Mouse (Mus musculus) MEL (cell line): ENCODE measurements at regions not wholly inside any gene's neighbourhood (a gene's known extent, or its start where the extent isn't known, plus 50 kb on each side); places are given as distances from the start of the nearest gene placed in this dataset.

ENCODE experiments used
- CTCF ChIP-seq, 3 experiments: IDR thresholded peaks in 2 of 3; conservative IDR thresholded peaks in 1 of 3; 2 replicates each; pipeline ENCODE4 v1.5.1; 2011 to 2012; ENCODE audit warnings: low read length in 3 of 3, low read depth in 2 of 3, mild to moderate bottlenecking in 2 of 3, improper control_type of control experiment in 1 of 3, inconsistent platforms in 1 of 3, mixed read lengths in 1 of 3, moderate library complexity in 1 of 3; ENCODE audit not compliant: control insufficient read depth in 1 of 3, insufficient read depth in 1 of 3, poor library complexity in 1 of 3, severe bottlenecking in 1 of 3
- ELF1 ChIP-seq: IDR thresholded peaks from 2 replicates; pipeline ENCODE4 v1.6.1; 2014; ENCODE audit warnings: low read depth, mild to moderate bottlenecking, inconsistent platforms, low read length, improper control_type of control experiment, moderate library complexity
- MAFK ChIP-seq: IDR thresholded peaks from 2 replicates; pipeline ENCODE4 v1.6.1; 2011; ENCODE audit warnings: low read depth, mild to moderate bottlenecking, low read length, improper control_type of control experiment, borderline replicate concordance
- MXI1 ChIP-seq: IDR thresholded peaks from 2 replicates; pipeline ENCODE4 v1.6.1; 2011; ENCODE audit warnings: mild to moderate bottlenecking, low read depth, low read length, improper control_type of control experiment
- POLR2A ChIP-seq, 2 experiments: IDR thresholded peaks; 2 replicates each; pipeline ENCODE4 v1.6.1; 2011 to 2012; ENCODE audit warnings: low read length in 2 of 2, mild to moderate bottlenecking in 2 of 2, control low read depth in 1 of 2, improper control_type of control experiment in 1 of 2, low read depth in 1 of 2, moderate library complexity in 1 of 2; ENCODE audit not compliant: control insufficient read depth in 1 of 2, insufficient read depth in 1 of 2, poor library complexity in 1 of 2
- TCF12 ChIP-seq: IDR thresholded peaks from 2 replicates; pipeline ENCODE4 v1.6.1; 2014; ENCODE audit warnings: low read depth, mild to moderate bottlenecking, inconsistent platforms, low read length, improper control_type of control experiment, moderate library complexity
- USF1 ChIP-seq: IDR thresholded peaks from 2 replicates; pipeline ENCODE4 v1.6.1; 2014; ENCODE audit warnings: low read depth, mild to moderate bottlenecking, inconsistent platforms, low read length, improper control_type of control experiment, moderate library complexity
- USF2 ChIP-seq, 2 experiments: IDR thresholded peaks; 2 replicates each; pipeline ENCODE4 v1.6.1; 2011 to 2012; ENCODE audit warnings: improper control_type of control experiment in 2 of 2, low read length in 2 of 2, borderline replicate concordance in 1 of 2, inconsistent platforms in 1 of 2, low read depth in 1 of 2, mild to moderate bottlenecking in 1 of 2; ENCODE audit not compliant: insufficient read depth in 1 of 2
- ZKSCAN1 ChIP-seq: IDR thresholded peaks from 2 replicates; pipeline ENCODE4 v1.6.1; 2012; ENCODE audit warnings: low read depth, mild to moderate bottlenecking, inconsistent platforms, low read length, improper control_type of control experiment, moderate library complexity
- ZNF384 ChIP-seq: IDR thresholded peaks from 2 replicates; pipeline ENCODE4 v1.6.1; 2012; ENCODE audit warnings: low read depth, mild to moderate bottlenecking, inconsistent platforms, low read length, improper control_type of control experiment

DNA sequence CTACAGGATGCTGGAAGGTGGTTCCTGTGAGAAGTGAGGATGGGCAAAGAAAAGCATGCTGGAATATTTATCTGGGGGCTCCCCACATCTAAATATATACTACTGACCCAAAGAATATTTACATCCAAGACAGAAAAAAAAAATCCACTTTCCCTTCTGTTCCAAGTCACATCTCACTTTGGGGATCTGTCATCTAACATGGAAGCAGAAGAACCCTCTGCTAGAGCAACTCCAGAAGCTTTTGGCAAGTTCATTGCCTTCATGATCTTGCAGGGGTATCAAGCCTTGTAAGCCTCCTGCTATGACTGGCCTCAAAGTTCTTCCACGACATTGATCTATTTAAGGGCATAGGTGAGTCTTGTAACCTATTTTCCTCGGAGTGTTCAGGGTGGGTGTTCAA is 64.9 kb upstream of the Spdye4c start:
- no peak for TF ChIP-seq ZNF384
- TF ChIP-seq CTCF (IDR thresholded peaks at IDR 0.05 in 2 of 3, conservative IDR thresholded peaks at IDR 0.05 in 1 of 3; ENCODE audit: control insufficient read depth in 1 of 3, insufficient read depth in 1 of 3, low read depth in 2 of 3, low read length in 3 of 3, poor library complexity in 1 of 3, severe bottlenecking in 1 of 3): no peak
- no peak for TF ChIP-seq USF2 (IDR thresholded peaks at IDR 0.05; ENCODE audit: borderline replicate concordance in 1 of 2, insufficient read depth in 1 of 2, low read depth in 1 of 2, low read length in 2 of 2)
- no peak for TF ChIP-seq POLR2A (IDR thresholded peaks at IDR 0.05; ENCODE audit: control insufficient read depth in 1 of 2, insufficient read depth in 1 of 2, low read depth in 1 of 2, low read length in 2 of 2, poor library complexity in 1 of 2)
- no peak for TF ChIP-seq MXI1
- no peak for TF ChIP-seq MAFK
- no peak for TF ChIP-seq ZKSCAN1
- TF ChIP-seq ELF1: no peak
- TF ChIP-seq USF1: no peak
- TF ChIP-seq TCF12: no peak
